Mouse (Mus musculus): ENCODE data around the gene Lypd6b. TPM values are rescaled to one million over a fixed set of nuclear protein-coding genes. Genes with fewer than 3 reads are reported as not detected.

Lypd6b gene
- polyA plus RNA-seq, 2 experiments: 0.02 TPM; not detected in 1

DNA sequence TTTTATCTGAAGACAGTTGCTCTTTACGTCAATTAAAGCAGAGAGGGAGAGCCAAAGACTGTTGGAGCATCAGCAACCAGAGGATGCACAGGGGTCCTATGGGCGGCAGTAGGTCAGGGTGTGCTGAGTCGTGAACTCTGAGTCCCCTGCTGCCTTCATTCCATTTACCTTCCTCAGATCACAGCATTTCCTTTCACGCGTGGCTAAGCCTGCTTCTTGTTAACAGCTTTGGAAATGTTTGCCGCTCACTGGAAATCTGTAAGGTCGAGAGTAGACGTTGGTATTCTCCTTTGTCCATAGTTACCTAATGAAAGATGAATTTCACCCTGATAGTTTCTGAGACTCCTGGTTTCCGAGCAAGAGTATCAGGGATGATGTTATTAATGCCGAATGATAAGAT, 191.1 kb downstream of the Lypd6b start:
- DNase-seq (ENCODE audit: low read depth in 3 of 3, low spot score in 3 of 3) (no peak), ATAC-seq (ENCODE audit: insufficient read depth) (no peak)
- no peak overlapping the region for H3K4me3 ChIP-seq (ENCODE audit: insufficient read depth in 1 of 2, low read depth in 2 of 2, low read length in 2 of 2)
- H3K36me3 ChIP-seq (replicated peaks; ENCODE audit: control insufficient read depth, insufficient read depth, low read depth): no peaks in the 10 kb centered on the region
- H3K9me3 ChIP-seq (ENCODE audit: control insufficient read depth, low read length): no peaks in the 10 kb centered on the region
- TF ChIP-seq CTCF (IDR thresholded peaks at IDR 0.05; ENCODE audit: low read depth): no peak
- TF ChIP-seq EP300 (IDR thresholded peaks at IDR 0.05; ENCODE audit: low read depth): no peak
- no peak overlapping the region for H3K4me2 ChIP-seq (ENCODE audit: low read depth)
- 61% methylated on average over 10 of the region's 10 CpGs for WGBS (ENCODE audit: insufficient replicate concordance)
- H3K9ac ChIP-seq (replicated peaks): no peak overlapping the region
- H3K27me3 ChIP-seq (ENCODE audit: control insufficient read depth, insufficient read depth, low read length): no peaks in the 10 kb centered on the region
- H3K27ac ChIP-seq: no peak overlapping the region
- no peaks in the 10 kb centered on the region for H3K4me1 ChIP-seq (replicated peaks; ENCODE audit: control insufficient read depth in 2 of 2, insufficient read depth in 2 of 2, low read length in 1 of 2)

DNA sequence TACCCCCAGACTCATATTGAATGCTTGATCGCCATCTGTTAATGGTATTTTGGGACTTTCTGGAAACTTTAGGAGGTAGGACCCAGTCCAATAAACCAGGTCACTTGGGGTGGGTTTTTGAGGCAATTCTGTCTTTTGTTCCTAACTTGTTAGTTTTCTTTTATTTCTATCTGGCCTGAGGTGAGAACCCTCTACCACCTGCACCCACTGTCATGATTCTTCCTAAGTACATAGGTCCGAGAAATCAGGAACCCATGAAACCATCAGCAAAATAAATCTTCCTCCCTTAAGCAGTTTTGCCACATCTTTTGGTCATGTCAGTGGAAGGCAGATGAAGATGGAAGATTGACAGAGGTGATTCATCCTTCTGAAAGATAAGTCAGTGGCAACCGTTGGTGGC, 192.5 kb downstream of the Lypd6b start:
- no peak overlapping the region for H3K9ac ChIP-seq (replicated peaks)
- no peaks in the 10 kb centered on the region for H3K27me3 ChIP-seq (ENCODE audit: control insufficient read depth, insufficient read depth, low read length)
- no peak overlapping the region for H3K4me3 ChIP-seq (ENCODE audit: insufficient read depth in 1 of 2, low read depth in 2 of 2, low read length in 2 of 2)
- 57% methylated on average over 3 of the region's 3 CpGs for WGBS (ENCODE audit: insufficient replicate concordance)
- no peaks in the 10 kb centered on the region for H3K4me1 ChIP-seq (replicated peaks; ENCODE audit: control insufficient read depth in 2 of 2, insufficient read depth in 2 of 2, low read length in 1 of 2)
- no peaks in the 10 kb centered on the region for H3K36me3 ChIP-seq (replicated peaks; ENCODE audit: control insufficient read depth, insufficient read depth, low read depth)
- TF ChIP-seq EP300 (IDR thresholded peaks at IDR 0.05; ENCODE audit: low read depth): no peak
- TF ChIP-seq CTCF (IDR thresholded peaks at IDR 0.05; ENCODE audit: low read depth): no peak
- no peak overlapping the region for H3K4me2 ChIP-seq (ENCODE audit: low read depth)
- H3K27ac ChIP-seq: no peak overlapping the region
- H3K9me3 ChIP-seq (ENCODE audit: control insufficient read depth, low read length): no peaks in the 10 kb centered on the region
- DNase-seq (ENCODE audit: low read depth in 3 of 3, low spot score in 3 of 3) (no peak), ATAC-seq (ENCODE audit: insufficient read depth) (no peak)

DNA sequence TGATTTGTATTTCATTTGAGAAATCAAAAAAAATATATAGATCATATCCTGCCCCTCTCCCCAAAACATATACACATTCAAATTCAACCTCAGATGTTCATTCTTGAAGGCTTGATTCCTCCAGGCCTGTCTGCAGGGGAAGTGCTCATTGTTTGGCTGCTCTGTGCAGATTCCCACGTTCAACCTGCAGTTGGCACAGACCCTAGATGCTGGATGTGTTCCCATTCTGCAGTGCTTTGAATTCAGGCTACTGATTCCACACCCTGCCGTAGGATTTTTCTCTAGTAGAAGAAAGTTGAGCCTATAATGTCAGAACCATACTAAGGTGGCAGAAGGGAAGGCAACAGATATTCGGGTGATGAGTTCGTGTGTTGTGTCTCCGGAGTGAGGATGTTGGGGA, 195.5 kb downstream of the Lypd6b start:
- ATAC-seq (ENCODE audit: insufficient read depth) (no peak), DNase-seq (ENCODE audit: low read depth in 3 of 3, low spot score in 3 of 3) (no peak)
- TF ChIP-seq EP300 (IDR thresholded peaks at IDR 0.05; ENCODE audit: low read depth) (no peak), CTCF (IDR thresholded peaks at IDR 0.05; ENCODE audit: low read depth) (no peak)
- Histone ChIP-seq H3K9me3 (ENCODE audit: control insufficient read depth, low read length) (no peaks in the 10 kb centered on the region), H3K4me2 (ENCODE audit: low read depth) (no peak overlapping the region), H3K27me3 (ENCODE audit: control insufficient read depth, insufficient read depth, low read length) (no peaks in the 10 kb centered on the region), H3K4me3 (ENCODE audit: insufficient read depth in 1 of 2, low read depth in 2 of 2, low read length in 2 of 2) (no peak overlapping the region), H3K9ac (replicated peaks) (no peak overlapping the region), H3K27ac (no peak overlapping the region), H3K36me3 (replicated peaks; ENCODE audit: control insufficient read depth, insufficient read depth, low read depth) (no peaks in the 10 kb centered on the region), H3K4me1 (replicated peaks; ENCODE audit: control insufficient read depth in 2 of 2, insufficient read depth in 2 of 2, low read length in 1 of 2) (no peaks in the 10 kb centered on the region)
- 60% methylated on average over 5 of the region's 5 CpGs for WGBS (ENCODE audit: insufficient replicate concordance)

DNA sequence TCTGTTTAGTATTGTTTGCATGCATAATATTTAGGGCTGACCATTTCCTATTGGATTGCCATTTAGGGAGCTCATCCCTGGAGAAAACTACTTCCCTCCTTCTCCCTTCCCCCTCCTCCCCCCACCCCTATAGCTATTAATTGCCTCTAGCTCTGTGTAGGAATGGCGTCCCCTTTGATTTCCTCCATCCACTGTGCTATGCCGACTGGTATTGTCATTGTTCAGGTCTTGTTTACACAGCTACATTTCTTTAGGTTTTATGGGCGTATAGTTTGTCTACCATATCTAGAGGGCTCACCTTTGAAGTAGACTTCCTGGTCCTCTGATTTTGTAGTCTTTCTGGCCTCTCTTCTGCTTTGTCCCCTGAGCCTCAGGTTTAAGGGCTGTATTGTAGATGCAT, 197.3 kb downstream of the Lypd6b start:
- Histone ChIP-seq H3K9ac (replicated peaks) (no peak overlapping the region), H3K27ac (no peak overlapping the region), H3K4me3 (ENCODE audit: insufficient read depth in 1 of 2, low read depth in 2 of 2, low read length in 2 of 2) (no peak overlapping the region), H3K4me1 (replicated peaks; ENCODE audit: control insufficient read depth in 2 of 2, insufficient read depth in 2 of 2, low read length in 1 of 2) (no peaks in the 10 kb centered on the region), H3K4me2 (ENCODE audit: low read depth) (no peak overlapping the region), H3K36me3 (replicated peaks; ENCODE audit: control insufficient read depth, insufficient read depth, low read depth) (no peaks in the 10 kb centered on the region), H3K9me3 (ENCODE audit: control insufficient read depth, low read length) (no peaks in the 10 kb centered on the region), H3K27me3 (ENCODE audit: control insufficient read depth, insufficient read depth, low read length) (no peaks in the 10 kb centered on the region)
- TF ChIP-seq EP300 (IDR thresholded peaks at IDR 0.05; ENCODE audit: low read depth) (no peak), CTCF (IDR thresholded peaks at IDR 0.05; ENCODE audit: low read depth) (no peak)
- 36% methylated on average over 3 of the region's 3 CpGs for WGBS (ENCODE audit: insufficient replicate concordance)
- DNase-seq (ENCODE audit: low read depth in 3 of 3, low spot score in 3 of 3): no peak
- no peak for ATAC-seq (ENCODE audit: insufficient read depth)

DNA sequence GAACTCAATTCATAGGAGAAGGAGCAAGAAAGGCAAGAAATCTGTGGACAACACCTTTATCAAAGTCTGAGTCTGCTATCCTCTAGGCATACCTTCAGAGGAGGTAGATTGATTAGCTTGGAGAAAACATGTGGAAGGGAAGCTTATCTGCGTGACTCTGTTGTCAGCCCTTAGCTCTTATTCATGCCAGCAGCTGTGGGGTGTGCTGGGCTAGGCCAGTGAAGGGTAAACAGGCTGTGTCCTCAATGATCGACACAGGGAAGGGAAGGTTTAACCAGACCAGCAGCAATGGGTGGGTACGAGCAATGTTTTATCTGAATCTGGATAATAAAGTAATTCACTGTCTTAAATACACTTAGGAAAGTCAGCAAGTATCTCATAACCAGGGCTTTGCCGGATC, 208.4 kb downstream of the Lypd6b start:
- Histone ChIP-seq H3K9me3 (ENCODE audit: control insufficient read depth, low read length) (no peaks in the 10 kb centered on the region), H3K36me3 (replicated peaks; ENCODE audit: control insufficient read depth, insufficient read depth, low read depth) (no peaks in the 10 kb centered on the region), H3K4me3 (ENCODE audit: insufficient read depth in 1 of 2, low read depth in 2 of 2, low read length in 2 of 2) (no peak overlapping the region), H3K27ac (no peak overlapping the region), H3K4me2 (ENCODE audit: low read depth) (no peak overlapping the region), H3K4me1 (replicated peaks; ENCODE audit: control insufficient read depth in 2 of 2, insufficient read depth in 2 of 2, low read length in 1 of 2) (no peaks in the 10 kb centered on the region), H3K9ac (replicated peaks) (no peak overlapping the region), H3K27me3 (ENCODE audit: control insufficient read depth, insufficient read depth, low read length) (no peaks in the 10 kb centered on the region)
- DNase-seq (ENCODE audit: low read depth in 3 of 3, low spot score in 3 of 3) (no peak), ATAC-seq (ENCODE audit: insufficient read depth) (no peak)
- WGBS (ENCODE audit: insufficient replicate concordance): 47% methylated on average over 4 of the region's 4 CpGs
- TF ChIP-seq EP300 (IDR thresholded peaks at IDR 0.05; ENCODE audit: low read depth): no peak
- no peak for TF ChIP-seq CTCF (IDR thresholded peaks at IDR 0.05; ENCODE audit: low read depth)

Measured in liver, embryonic 14.5 days (tissue).